Mouse (Mus musculus) left cerebral cortex, adult 2 months (tissue): ENCODE results near the gene Arhgef3. TPM values are rescaled to one million over a fixed set of nuclear protein-coding genes. Genes with fewer than 3 reads are reported as not detected.

ENCODE experiments used
- DNase-seq, 2 experiments: peaks; one replicate each; pipeline ENCODE4 v3.0.0; 2021 to 2022; ENCODE audit warnings: low spot score in 2 of 2, mixed read lengths in 1 of 2; ENCODE audit errors: extremely low spot score in 1 of 2
- H3K27ac ChIP-seq: fragments of 200-600 bp; 2 replicates; pipeline ENCODE4 v1.8.1; 2022
- H3K4me3 ChIP-seq: fragments of 200-600 bp; 2 replicates; pipeline ENCODE4 v1.8.1; 2022
- CTCF ChIP-seq: fragments of 200-600 bp; IDR thresholded peaks from 2 replicates; pipeline ENCODE4 v1.8.1; 2022; ENCODE audit warnings: antibody characterized with exemption, mild to moderate bottlenecking, moderate library complexity
- intact Hi-C: fragments of 180-260 bp; cut with DNase I; formaldehyde crosslinking; loops from one replicate; pipeline ENCODE4 v1.15.1; 2025
- total RNA-seq, 2 experiments: library from RNA; stranded (reverse); gene quantifications; 2 replicates each; pipeline ENCODE4 v1.2.3; 2021

Arhgef3 gene
- total RNA-seq, 2 experiments from 2014 or later: 62.0 to 75.0 TPM

GRCm38 (mm10) chr14:27388616-27389015 is 273.9 kb downstream of the Arhgef3 start:
- no peak for DNase-seq
- no peak for TF ChIP-seq CTCF

GRCm38 (mm10) chr14:27389722-27390121 is 275.0 kb downstream of the Arhgef3 start:
- H3K4me3 ChIP-seq: no peak overlapping the region
- TF ChIP-seq CTCF: no peak
- DNase-seq: no peak
- no peak overlapping the region for H3K27ac ChIP-seq
- intact Hi-C loops: loop anchor here (5.0 kb wide), 1 partner anchor 52 kb away; no protein-coding TSS in a partner anchor

More at GRCm38 (mm10) chr14:27388616-27389015, 273.9 kb downstream of the Arhgef3 start:
- intact Hi-C loops: no loop called here
- Histone ChIP-seq H3K27ac (no peak overlapping the region), H3K4me3 (no peak overlapping the region)

- Histone ChIP-seq H3K4me3 (no peak overlapping the region), H3K27ac (no peak overlapping the region)
- no peak for TF ChIP-seq CTCF
- intact Hi-C loops: loop anchor here (5.0 kb wide), 1 partner anchor 53 kb away; no protein-coding TSS in a partner anchor
- DNase-seq: no peak
Observed at GRCm38 (mm10) chr14:27390663-27391062, 276.0 kb downstream of the Arhgef3 start.

GRCm38 (mm10) chr14:27391776-27392308 is 277.1 kb downstream of the Arhgef3 start:
- Histone ChIP-seq H3K27ac (no peak overlapping the region), H3K4me3 (no peak overlapping the region)
- intact Hi-C loops: loop anchor here (5.0 kb wide), 1 partner anchor 55 kb away; no protein-coding TSS in a partner anchor
- no peak for DNase-seq
- no peak for TF ChIP-seq CTCF

GRCm38 (mm10) chr14:27392660-27393059 is 278.0 kb downstream of the Arhgef3 start:
- peak; percentile 30 for TF ChIP-seq CTCF
- intact Hi-C loops: loop anchor here (5.0 kb wide), 1 partner anchor 55 kb away; no protein-coding TSS in a partner anchor
- DNase-seq: no peak
- no peak overlapping the region for H3K27ac ChIP-seq
- no peak overlapping the region for H3K4me3 ChIP-seq

GRCm38 (mm10) chr14:27393806-27394205 is 279.1 kb downstream of the Arhgef3 start:
- intact Hi-C loops: loop anchor here (5.0 kb wide), 1 partner anchor 57 kb away; no protein-coding TSS in a partner anchor
- no peak overlapping the region for H3K4me3 ChIP-seq
- no peak for TF ChIP-seq CTCF
- no peak for DNase-seq
- H3K27ac ChIP-seq: no peak overlapping the region

- no peak for DNase-seq
- intact Hi-C loops: no loop called here
- Histone ChIP-seq H3K4me3 (no peak overlapping the region), H3K27ac (no peak overlapping the region)
- no peak for TF ChIP-seq CTCF
Observed at GRCm38 (mm10) chr14:27396424-27396823, 281.7 kb downstream of the Arhgef3 start.

- Histone ChIP-seq H3K27ac (no peak overlapping the region), H3K4me3 (no peak overlapping the region)
- intact Hi-C loops: no loop called here
- TF ChIP-seq CTCF: no peak
- no peak for DNase-seq
Observed at GRCm38 (mm10) chr14:27397526-27397925, 282.8 kb downstream of the Arhgef3 start.

GRCm38 (mm10) chr14:27400495-27400894 is 285.8 kb downstream of the Arhgef3 start:
- no peak for DNase-seq
- Histone ChIP-seq H3K4me3 (no peak overlapping the region), H3K27ac (no peak overlapping the region)
- TF ChIP-seq CTCF: no peak
- intact Hi-C loops: loop anchor here (5.0 kb wide), 1 partner anchor 48 kb away; no protein-coding TSS in a partner anchor

- intact Hi-C loops: loop anchor here (5.0 kb wide), 1 partner anchor 49 kb away; no protein-coding TSS in a partner anchor
- Histone ChIP-seq H3K27ac (no peak overlapping the region), H3K4me3 (no peak overlapping the region)
- DNase-seq: no peak
- TF ChIP-seq CTCF: no peak
Observed at GRCm38 (mm10) chr14:27401717-27402278, 287.1 kb downstream of the Arhgef3 start.

GRCm38 (mm10) chr14:27402332-27403250 is 287.9 kb downstream of the Arhgef3 start:
- H3K27ac ChIP-seq: no peak overlapping the region
- no peak for DNase-seq
- no peak for TF ChIP-seq CTCF
- no peak overlapping the region for H3K4me3 ChIP-seq
- intact Hi-C loops: loop anchor here (5.0 kb wide), 1 partner anchor 50 kb away; no protein-coding TSS in a partner anchor

GRCm38 (mm10) chr14:27405452-27405851 is 290.8 kb downstream of the Arhgef3 start:
- Histone ChIP-seq H3K27ac (no peak overlapping the region), H3K4me3 (no peak overlapping the region)
- intact Hi-C loops: no loop called here
- DNase-seq: no peak
- TF ChIP-seq CTCF: no peak
